Mouse (Mus musculus) stomach, postnatal 0 days (tissue): ENCODE data around the gene Tek.

Experiments
- CTCF ChIP-seq: IDR thresholded peaks from 2 replicates; pipeline ENCODE4 v1.5.1; 2016; ENCODE audit warnings: antibody characterized with exemption, low read depth, mild to moderate bottlenecking, moderate library complexity
- EP300 ChIP-seq: optimal IDR thresholded peaks from 2 replicates; pipeline ENCODE3; 2016; ENCODE audit warnings: antibody characterized with exemption

GRCm38 (mm10) chr4:94766176-94766575 lies 27.1 kb downstream of the Tek start:
- TF ChIP-seq EP300 (no peak), CTCF (no peak)
